Mouse (Mus musculus) lung, embryonic 15.5 days (tissue): ENCODE data around the gene Ano6. TPM values are rescaled to one million over a fixed set of nuclear protein-coding genes. Genes with fewer than 3 reads are reported as not detected.
A peak's percentile ranks its signal among the peaks of the same experiment; 100 is the strongest.

Experiments used
- ATAC-seq: fragments of 200-750 bp; cut with Nextera tagmentation; 2 replicates; pipeline ENCODE4 v1.8.0; 2017; ENCODE audit warnings: moderate number of reproducible peaks, borderline replicate concordance; ENCODE audit not compliant: low FRiP score, low TSS enrichment; ENCODE audit errors: extremely low read depth
- H3K27ac ChIP-seq: fragments of 300-500 bp; sonication (generic); 2 replicates; pipeline ENCODE4 v1.5.1; 2015; ENCODE audit warnings: moderate library complexity, mild to moderate bottlenecking, inconsistent platforms
- H3K27me3 ChIP-seq: fragments of 300-500 bp; sonication (generic); 2 replicates; pipeline ENCODE4 v1.6.1; 2015; ENCODE audit warnings: inconsistent platforms
- H3K36me3 ChIP-seq: fragments of 300-500 bp; sonication (generic); 2 replicates; pipeline ENCODE4 v1.6.1; 2015; ENCODE audit warnings: inconsistent platforms
- H3K4me1 ChIP-seq: fragments of 300-500 bp; sonication (generic); 2 replicates; pipeline ENCODE4 v1.6.1; 2015; ENCODE audit warnings: inconsistent platforms
- H3K4me2 ChIP-seq: fragments of 300-500 bp; sonication (generic); 2 replicates; pipeline ENCODE4 v1.6.1; 2015; ENCODE audit warnings: inconsistent platforms, mild to moderate bottlenecking, moderate library complexity
- H3K4me3 ChIP-seq: fragments of 300-500 bp; sonication (generic); 2 replicates; pipeline ENCODE4 v1.5.1; 2015; ENCODE audit warnings: mild to moderate bottlenecking, inconsistent platforms
- H3K9ac ChIP-seq: fragments of 300-500 bp; sonication (generic); 2 replicates; pipeline ENCODE4 v1.6.1; 2015; ENCODE audit warnings: inconsistent platforms
- H3K9me3 ChIP-seq: fragments of 300-500 bp; sonication (generic); 2 replicates; pipeline ENCODE4 v1.6.1; 2016; ENCODE audit warnings: inconsistent platforms
- WGBS: fragments of 180-500 bp; shearing (Covaris S2); methylation state at CpG from one replicate; pipeline ENCODE4 v1.1.7; 2015; 5-methylcytosine and 5-hydroxymethylcytosine counted together
- polyA plus RNA-seq: library from polyadenylated mRNA; unstranded; fragments of >200 nt; fragmentation: Nextera tagmentation; extraction: Ambion mirVana; gene quantifications from 2 replicates; pipeline ENCODE4 v1.2.1, GENCODE M21; 2015

The Ano6 gene
- polyA plus RNA-seq, 1 experiment from 2014 or later, result 44.0 TPM

GRCm38 (mm10) chr15:95873276-95873675 is 82.6 kb downstream of the Ano6 start:
- no peak overlapping the region for H3K4me3 ChIP-seq
- no peaks in the 10 kb centered on the region for H3K9me3 ChIP-seq
- no peak overlapping the region for H3K9ac ChIP-seq
- H3K4me1 ChIP-seq, result peaks cover 19% of the 10 kb centered on the region
- 30% methylated on average over 1 of the region's 1 CpGs for WGBS
- no peak overlapping the region for H3K4me2 ChIP-seq
- no peak overlapping the region for H3K27ac ChIP-seq
- H3K27me3 ChIP-seq, result no peaks in the 10 kb centered on the region
- no peaks in the 10 kb centered on the region for H3K36me3 ChIP-seq
- ATAC-seq, result no peak

GRCm38 (mm10) chr15:95874216-95874615 is 83.6 kb downstream of the Ano6 start:
- no peaks in the 10 kb centered on the region for H3K27me3 ChIP-seq
- H3K36me3 ChIP-seq, result no peaks in the 10 kb centered on the region
- ATAC-seq, result no peak
- H3K9ac ChIP-seq, result no peak overlapping the region
- WGBS, result 82% methylated on average over 5 of the region's 5 CpGs
- H3K4me2 ChIP-seq, result no peak overlapping the region
- H3K4me3 ChIP-seq, result no peak overlapping the region
- peaks cover 19% of the 10 kb centered on the region for H3K4me1 ChIP-seq
- H3K27ac ChIP-seq, result no peak overlapping the region
- H3K9me3 ChIP-seq, result no peaks in the 10 kb centered on the region

DNA sequence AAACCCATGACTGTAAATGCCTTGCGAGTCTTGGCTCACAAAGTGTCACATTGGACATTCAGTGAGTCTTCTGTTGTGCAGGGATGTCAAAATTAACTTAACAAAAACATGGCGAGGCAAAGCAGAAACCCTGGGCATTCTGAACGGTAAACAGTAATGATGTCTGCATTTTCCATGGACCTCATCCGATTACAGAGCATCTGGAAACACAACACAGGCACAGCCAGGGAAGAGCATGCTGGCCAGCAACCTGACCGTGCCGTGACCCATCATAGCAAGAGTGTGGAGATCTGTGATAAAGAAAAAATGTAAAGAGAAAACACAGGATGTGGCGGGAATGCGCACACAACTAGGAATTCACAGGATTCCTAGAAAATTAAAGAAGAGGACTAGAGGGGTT is 84.1 kb downstream of the Ano6 start:
- no peaks in the 10 kb centered on the region for H3K36me3 ChIP-seq
- no peak overlapping the region for H3K4me3 ChIP-seq
- no peak overlapping the region for H3K9ac ChIP-seq
- no peak overlapping the region for H3K4me2 ChIP-seq
- 37% methylated on average over 8 of the region's 8 CpGs for WGBS
- no peak for ATAC-seq
- no peak overlapping the region for H3K27ac ChIP-seq
- H3K27me3 ChIP-seq, result no peaks in the 10 kb centered on the region
- peaks cover 20% of the 10 kb centered on the region for H3K4me1 ChIP-seq
- no peaks in the 10 kb centered on the region for H3K9me3 ChIP-seq

GRCm38 (mm10) chr15:95875898-95876297 is 85.3 kb downstream of the Ano6 start:
- Histone ChIP-seq H3K4me3 (no peak overlapping the region), H3K36me3 (no peaks in the 10 kb centered on the region), H3K27ac (no peak overlapping the region), H3K27me3 (no peaks in the 10 kb centered on the region), H3K4me1 (peaks cover 30% of the 10 kb centered on the region), H3K4me2 (no peak overlapping the region), H3K9me3 (no peaks in the 10 kb centered on the region), H3K9ac (no peak overlapping the region)
- ATAC-seq, result no peak
- 89% methylated on average over 10 of the region's 10 CpGs for WGBS

DNA sequence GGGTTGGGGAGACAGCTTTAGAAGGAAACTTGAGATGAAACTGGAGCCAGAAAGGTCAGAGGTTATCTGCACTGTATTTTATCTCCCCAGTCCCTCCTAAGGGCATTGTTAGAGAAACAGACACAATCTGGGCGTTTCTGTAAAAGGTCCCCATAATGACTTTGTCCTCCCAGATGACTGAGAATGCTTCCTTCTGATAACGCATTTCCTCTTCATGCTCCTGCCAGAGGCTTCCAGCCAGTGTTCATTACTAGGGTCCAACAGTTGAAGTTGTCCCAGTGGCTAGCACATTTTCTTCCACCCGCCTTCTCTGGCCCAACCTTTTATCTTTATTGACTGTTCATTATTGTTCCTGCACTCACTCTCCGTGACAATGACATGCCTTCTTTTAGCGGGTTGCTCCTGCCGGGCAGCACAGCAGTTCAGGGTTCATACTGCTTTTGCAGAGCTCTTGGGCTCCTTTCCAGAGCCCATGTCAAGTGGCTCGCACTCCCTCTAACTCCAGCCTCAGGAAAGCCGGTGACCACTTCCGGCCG is 90.0 kb downstream of the Ano6 start:
- Histone ChIP-seq H3K4me2 (peak overlapping the region; percentile 24; the same call in 1 of the 2 replicates), H3K9me3 (no peaks in the 10 kb centered on the region), H3K27ac (peak overlapping the region; percentile 58), H3K4me3 (no peak overlapping the region), H3K27me3 (no peaks in the 10 kb centered on the region), H3K9ac (no peak overlapping the region), H3K36me3 (no peaks in the 10 kb centered on the region), H3K4me1 (peaks cover 22% of the 10 kb centered on the region)
- peak; percentile 77 for ATAC-seq
- 5% methylated on average over 10 of the region's 10 CpGs for WGBS

DNA sequence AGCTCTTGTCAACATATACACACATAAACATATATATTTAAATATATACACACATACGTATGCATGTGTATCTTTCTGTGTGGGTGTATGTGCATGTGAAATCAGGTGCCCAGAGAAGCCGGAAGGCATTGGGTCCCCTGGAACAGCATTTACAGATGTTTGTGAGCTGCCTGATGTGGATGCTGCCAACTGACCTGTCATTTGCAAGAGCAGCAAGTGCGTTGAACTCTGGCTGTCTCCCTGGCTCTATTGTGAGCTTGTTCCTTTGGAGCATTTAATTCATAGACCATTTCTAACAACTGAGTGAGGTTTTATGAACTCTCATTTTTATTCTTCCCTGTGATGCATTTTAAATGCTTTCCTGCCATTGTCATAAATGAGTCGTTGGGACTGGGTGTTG is 91.8 kb downstream of the Ano6 start:
- Histone ChIP-seq H3K9me3 (no peaks in the 10 kb centered on the region), H3K27ac (no peak overlapping the region), H3K4me2 (no peak overlapping the region), H3K36me3 (no peaks in the 10 kb centered on the region), H3K27me3 (no peaks in the 10 kb centered on the region), H3K9ac (no peak overlapping the region), H3K4me1 (peaks cover 39% of the 10 kb centered on the region), H3K4me3 (no peak overlapping the region)
- WGBS, result 93% methylated on average over 4 of the region's 4 CpGs
- no peak for ATAC-seq

DNA sequence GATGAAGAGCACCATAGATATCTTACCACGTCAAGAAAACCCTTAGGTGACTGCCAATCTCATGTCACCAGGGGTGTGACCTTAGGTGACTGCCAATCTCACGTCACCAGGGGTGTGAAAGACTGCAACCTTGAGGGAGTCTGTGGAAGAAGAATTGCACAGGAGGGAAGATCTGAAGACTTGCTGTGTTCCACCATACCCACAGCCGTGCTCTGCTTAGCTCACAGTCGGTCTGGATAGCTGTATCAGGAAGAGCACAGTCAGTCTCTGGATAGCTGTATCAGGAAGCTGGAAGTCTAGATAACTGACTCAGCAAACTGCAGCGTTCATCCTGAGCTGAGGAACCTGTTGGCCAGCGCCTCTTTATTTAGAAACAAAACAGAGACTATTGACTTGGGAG is 92.9 kb downstream of the Ano6 start:
- Histone ChIP-seq H3K4me2 (no peak overlapping the region), H3K4me1 (peaks cover 51% of the 10 kb centered on the region), H3K4me3 (no peak overlapping the region), H3K9ac (no peak overlapping the region), H3K27ac (no peak overlapping the region), H3K36me3 (no peaks in the 10 kb centered on the region), H3K27me3 (no peaks in the 10 kb centered on the region), H3K9me3 (no peaks in the 10 kb centered on the region)
- ATAC-seq, result peak; percentile 23; the same call in 1 of the 2 replicates
- WGBS, result 61% methylated on average over 6 of the region's 6 CpGs

DNA sequence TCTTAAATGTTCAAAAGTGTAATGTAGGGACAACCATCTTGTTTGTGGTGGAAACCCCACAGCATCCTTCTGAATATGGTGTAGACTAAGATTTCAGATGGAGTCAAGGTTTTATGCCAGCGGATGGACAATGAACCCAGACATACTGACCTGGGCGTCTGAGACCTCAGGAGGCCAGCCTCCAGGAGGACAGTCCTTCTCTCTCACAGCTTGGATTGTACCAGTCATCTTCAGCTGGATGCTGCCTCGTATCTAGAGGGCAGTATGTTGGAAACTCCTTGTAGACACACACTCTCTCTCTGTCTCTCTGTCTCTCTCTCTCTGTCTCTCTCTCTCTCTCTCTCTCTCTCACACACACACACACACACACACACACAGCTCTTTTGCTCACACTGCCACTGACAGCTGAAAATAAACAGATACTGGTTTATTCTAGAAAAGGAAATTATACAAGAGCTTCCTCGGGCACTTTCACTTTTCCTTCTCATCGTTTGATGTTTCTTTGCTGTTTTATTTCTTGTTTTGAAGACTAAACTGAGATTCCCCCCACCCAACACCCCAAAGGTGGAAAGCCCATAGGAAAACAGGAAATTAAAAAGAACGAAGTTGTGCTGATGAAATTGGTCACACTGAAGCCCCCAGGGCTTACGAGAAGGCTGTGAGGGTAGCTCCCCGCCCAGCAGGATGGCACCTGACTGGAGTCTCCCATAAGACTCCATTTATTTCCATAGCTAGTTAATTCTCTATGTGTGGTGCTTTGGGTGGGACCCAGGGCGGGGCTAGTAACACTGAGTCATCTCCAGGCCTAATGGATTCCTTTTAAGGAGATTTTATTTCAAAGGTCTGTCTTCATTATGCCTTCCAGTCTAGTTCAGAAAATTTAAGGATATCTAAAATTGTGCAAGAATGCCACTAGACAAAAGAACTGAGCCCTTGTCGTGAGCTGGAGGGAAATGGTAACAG is 94.3 kb downstream of the Ano6 start:
- Histone ChIP-seq H3K9ac (no peak overlapping the region), H3K9me3 (no peaks in the 10 kb centered on the region), H3K4me1 (peaks cover 53% of the 10 kb centered on the region), H3K27me3 (no peaks in the 10 kb centered on the region), H3K36me3 (no peaks in the 10 kb centered on the region), H3K27ac (no peak overlapping the region), H3K4me3 (no peak overlapping the region), H3K4me2 (no peak overlapping the region)
- 75% methylated on average over 10 of the region's 10 CpGs for WGBS
- no peak for ATAC-seq

- Histone ChIP-seq H3K4me1 (peaks cover 41% of the 10 kb centered on the region), H3K9me3 (no peaks in the 10 kb centered on the region), H3K27ac (peak overlapping the region; percentile 65), H3K36me3 (no peaks in the 10 kb centered on the region), H3K9ac (no peak overlapping the region), H3K4me3 (no peak overlapping the region), H3K27me3 (no peaks in the 10 kb centered on the region), H3K4me2 (no peak overlapping the region)
- ATAC-seq, result peak; percentile 46; the same call in 1 of the 2 replicates
- 57% methylated on average over 18 of the region's 18 CpGs for WGBS
These were observed 95.5 kb downstream of the Ano6 start for GRCm38 (mm10) chr15:95885953-95886820.

DNA sequence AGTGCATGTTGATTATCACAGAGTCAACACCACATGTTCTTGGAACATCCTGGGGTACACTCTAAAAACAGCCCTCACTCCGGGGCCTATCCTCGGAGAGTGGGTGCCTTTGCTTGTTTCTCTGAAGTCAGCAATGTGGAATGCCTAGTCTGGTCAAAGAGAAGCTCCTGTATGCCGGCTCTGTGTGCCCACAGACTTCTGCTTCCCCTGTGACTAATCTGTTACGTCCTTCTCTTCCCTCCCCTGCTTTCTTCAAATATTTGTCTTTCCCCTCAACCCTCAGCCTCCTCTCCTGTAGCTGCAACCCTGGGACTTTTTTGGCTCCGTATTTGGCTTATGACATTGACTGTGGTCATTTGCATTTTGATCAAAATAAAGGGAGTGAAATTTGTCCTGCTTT is 96.7 kb downstream of the Ano6 start:
- ATAC-seq, result peak; percentile 43; the same call in 1 of the 2 replicates
- H3K4me2 ChIP-seq, result 0 out of 2 replicates have a peak overlapping the region, but pooled peaks have one; percentile 13

GRCm38 (mm10) chr15:95888556-95888955 is 97.9 kb downstream of the Ano6 start:
- Histone ChIP-seq H3K9ac (no peak overlapping the region), H3K9me3 (no peaks in the 10 kb centered on the region), H3K4me3 (no peak overlapping the region), H3K4me2 (no peak overlapping the region), H3K36me3 (no peaks in the 10 kb centered on the region), H3K27me3 (no peaks in the 10 kb centered on the region), H3K27ac (no peak overlapping the region), H3K4me1 (peaks cover 41% of the 10 kb centered on the region)
- no peak for ATAC-seq
- 54% methylated on average over 5 of the region's 5 CpGs for WGBS

More for the DNA sequence above, 96.7 kb downstream of the Ano6 start:
- Histone ChIP-seq H3K27me3 (no peaks in the 10 kb centered on the region), H3K27ac (peak overlapping the region; percentile 65), H3K4me3 (no peak overlapping the region), H3K9me3 (no peaks in the 10 kb centered on the region), H3K9ac (no peak overlapping the region), H3K36me3 (no peaks in the 10 kb centered on the region), H3K4me1 (peaks cover 41% of the 10 kb centered on the region)
- 18% methylated on average over 5 of the region's 5 CpGs for whole genome bisulfite sequencing
